Comparison of ENCODE assay signal across 19 mouse cellular contexts in the genomic region with DNA sequence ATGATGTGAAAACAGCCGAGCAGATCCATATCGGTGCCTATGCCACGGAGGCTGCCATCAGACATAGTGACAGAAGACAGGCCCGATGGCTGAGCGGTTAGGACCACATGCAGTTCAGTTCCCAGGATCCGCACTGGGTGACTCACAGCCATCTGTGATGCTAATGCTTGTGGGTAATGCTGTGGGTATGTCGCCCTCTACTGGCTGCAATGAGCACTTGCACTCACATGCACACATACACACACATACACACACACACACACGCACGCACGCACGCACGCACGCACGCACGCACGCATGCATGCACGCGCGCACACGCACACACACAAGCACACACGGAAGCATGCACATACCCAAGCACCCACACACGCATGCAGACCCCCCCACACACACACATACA.
DNase-seq lines count a peak whose midpoint lies in the region; ATAC-seq and TF ChIP-seq lines count a peak whose summit lies in the region.
"Had no signal": no experiment of that assay in that cellular context is flagged by ENCODE, and none has a peak within 500 bp of the region (broad histone marks: within the 10 kb centered on the region; RNA-seq: fewer than 3 reads in every experiment).

No protein-coding gene starts in this region.

- DNase-seq in heart, postnatal 0 days (ENCODE audit: low spot score): no peak
- DNase-seq in heart, postnatal 10 days: no peak
- DNase-seq in lung, embryonic 14.5 days: no peak
- DNase-seq in lung, adult 18-20 months: no peak
- no peak for DNase-seq in brain, embryonic 14.5 days (ENCODE audit: low read depth)
- DNase-seq in cerebellum, postnatal 14 days: no peak
- DNase-seq in adrenal gland, postnatal 36 days: no peak
- DNase-seq: adrenal gland, adult 2 months; B cell, adult 2 months; cerebellum, adult 8-10 months; heart, postnatal 4 days; kidney, adult 8-10 months; left cerebral cortex, postnatal 4 days; midbrain, embryonic 14.5 days; thymus, adult 18-20 months had no signal

- H3K4me3 ChIP-seq in heart, postnatal 0 days (ENCODE audit: low read depth, low read length): no peak overlapping the region
- no peak overlapping the region for H3K4me3 ChIP-seq in lung, embryonic 14.5 days (ENCODE audit: low read depth, low read length)
- no peak overlapping the region for H3K4me3 ChIP-seq in ES-Bruce4 (ENCODE audit: low read depth, low read length)
- H3K4me3 ChIP-seq: lung, embryonic 15.5 days had no signal

- H3K27me3 ChIP-seq in heart, postnatal 0 days (ENCODE audit: control insufficient read depth, insufficient read depth, low read length): no peaks in the 10 kb centered on the region
- H3K27me3 ChIP-seq in lung, embryonic 14.5 days (ENCODE audit: insufficient read depth, low read length): no peaks in the 10 kb centered on the region
- no peaks in the 10 kb centered on the region for H3K27me3 ChIP-seq in ES-Bruce4 (ENCODE audit: control insufficient read depth, insufficient read depth, low read length, poor library complexity, severe bottlenecking)
- H3K27me3 ChIP-seq: lung, embryonic 15.5 days had no signal

- TF ChIP-seq CTCF in heart, postnatal 0 days (IDR thresholded peaks at IDR 0.05; ENCODE audit: low read depth): 0 out of 2 replicates have a peak, but pooled peaks have one; percentile 15
- peak; percentile 31; the same call in 1 of the 2 replicates for TF ChIP-seq CTCF in lung, embryonic 14.5 days (IDR thresholded peaks at IDR 0.05; ENCODE audit: low read depth)
- TF ChIP-seq CTCF in ES-Bruce4 (IDR thresholded peaks at IDR 0.05; ENCODE audit: low read depth, low read length): peak; percentile 18
- peak; percentile 16; the same call in 1 of the 2 replicates for TF ChIP-seq CTCF in brain, embryonic 14.5 days (IDR thresholded peaks at IDR 0.05; ENCODE audit: borderline replicate concordance, extremely low read depth, insufficient read depth, insufficient read length)

- H3K9ac ChIP-seq in heart, postnatal 0 days (replicated peaks; ENCODE audit: low read depth, low read length): no peak overlapping the region
- H3K9ac ChIP-seq in lung, embryonic 14.5 days: no peak overlapping the region
- no peak overlapping the region for H3K9ac ChIP-seq in ES-Bruce4 (ENCODE audit: low read depth, poor library complexity, severe bottlenecking)
- H3K9ac ChIP-seq: lung, embryonic 15.5 days had no signal

- no peaks in the 10 kb centered on the region for H3K4me1 ChIP-seq in heart, postnatal 0 days (ENCODE audit: control insufficient read depth, insufficient read depth)
- no peaks in the 10 kb centered on the region for H3K4me1 ChIP-seq in lung, embryonic 14.5 days (ENCODE audit: insufficient read depth)
- no peaks in the 10 kb centered on the region for H3K4me1 ChIP-seq in ES-Bruce4 (ENCODE audit: control insufficient read depth, insufficient read depth, low read length)
- H3K4me1 ChIP-seq: lung, embryonic 15.5 days had no signal

- H3K36me3 ChIP-seq in heart, postnatal 0 days (replicated peaks; ENCODE audit: control insufficient read depth, insufficient read depth, low read length): no peaks in the 10 kb centered on the region
- H3K36me3 ChIP-seq in lung, embryonic 14.5 days (ENCODE audit: insufficient read depth): no peaks in the 10 kb centered on the region
- H3K36me3 ChIP-seq in ES-Bruce4 (ENCODE audit: control insufficient read depth, insufficient read depth, low read length, poor library complexity, severe bottlenecking): no peaks in the 10 kb centered on the region
- H3K36me3 ChIP-seq: lung, embryonic 15.5 days had no signal

- WGBS in heart, postnatal 0 days: 91% methylated on average over 21 of the region's 22 CpGs
- WGBS in lung, embryonic 14.5 days: no CpG with 5 or more reads among the region's 22 CpGs

- H3K4me2 ChIP-seq in heart, postnatal 0 days (ENCODE audit: low read depth, low read length): no peak overlapping the region
- H3K4me2 ChIP-seq in lung, embryonic 14.5 days: no peak overlapping the region
- H3K4me2 ChIP-seq: heart, embryonic 11.5 days; lung, embryonic 15.5 days had no signal

- no peak for TF ChIP-seq POLR2A in ES-Bruce4 (IDR thresholded peaks at IDR 0.05; ENCODE audit: insufficient read depth, low read length)
- no peak for TF ChIP-seq POLR2A in brain, embryonic 14.5 days (IDR thresholded peaks at IDR 0.05; ENCODE audit: borderline replicate concordance, extremely low read depth, insufficient read depth, insufficient read length, poor library complexity, severe bottlenecking)

- no peak for ATAC-seq in heart, postnatal 0 days (ENCODE audit: insufficient read depth, low read depth)
- no peak for ATAC-seq in lung, embryonic 14.5 days (ENCODE audit: insufficient read depth)
- ATAC-seq: forebrain, embryonic 14.5 days had no signal

- H3K9me3 ChIP-seq in heart, postnatal 0 days (replicated peaks; ENCODE audit: control insufficient read depth, low read length): no peaks in the 10 kb centered on the region
- H3K9me3 ChIP-seq in lung, embryonic 14.5 days (ENCODE audit: low read depth, low read length): no peaks in the 10 kb centered on the region
- no peaks in the 10 kb centered on the region for H3K9me3 ChIP-seq in ES-Bruce4 (replicated peaks; ENCODE audit: control insufficient read depth, insufficient read depth, low read length, poor library complexity, severe bottlenecking)
- H3K9me3 ChIP-seq: lung, embryonic 15.5 days had no signal

- no peak overlapping the region for H3K27ac ChIP-seq in heart, postnatal 0 days (ENCODE audit: low read depth)
- no peak overlapping the region for H3K27ac ChIP-seq in lung, embryonic 14.5 days (ENCODE audit: low read depth)
- no peak overlapping the region for H3K27ac ChIP-seq in ES-Bruce4 (ENCODE audit: insufficient read depth, low read length)
- H3K27ac ChIP-seq: lung, embryonic 15.5 days had no signal

- TF ChIP-seq EP300 in heart, postnatal 0 days (IDR thresholded peaks at IDR 0.05; ENCODE audit: low read depth): no peak
- no peak for TF ChIP-seq EP300 in ES-Bruce4 (IDR thresholded peaks at IDR 0.05; ENCODE audit: insufficient read depth, low read depth, low read length)

- intact Hi-C loops in heart, postnatal 10 days (cut with DNase I): no loop called here
